Mouse (Mus musculus): ENCODE results near the gene Nagk. TPM values are rescaled to one million over a fixed set of nuclear protein-coding genes. Genes with fewer than 3 reads are reported as not detected.

The Nagk gene
- polyA plus RNA-seq, 2 experiments: 6.0 to 13.9 TPM

DNA sequence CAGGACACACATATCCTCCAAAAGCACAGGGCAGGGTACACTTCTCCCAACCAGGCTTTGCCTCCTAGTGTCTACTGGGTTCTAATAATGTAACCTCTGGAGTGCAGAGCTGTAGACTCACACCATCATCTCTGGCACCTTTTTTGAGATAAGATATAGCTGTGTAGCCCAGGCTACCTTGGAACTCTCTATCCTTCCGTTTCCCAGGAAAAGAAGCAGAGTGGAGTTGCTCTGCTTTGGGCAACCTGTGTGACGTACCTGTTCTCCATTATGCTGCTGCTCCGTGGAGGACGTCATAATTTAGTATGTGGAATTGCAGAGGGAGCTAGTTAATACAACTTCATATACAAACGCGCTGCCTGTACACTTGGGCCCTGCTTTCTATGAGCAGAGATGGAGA lies 32.4 kb upstream of the Nagk start, which contains the start of gene Ankrd53:
Gene Ankrd53 (plus strand): TSS at position 301 of the 400 bp plus-strand sequence.
- Histone ChIP-seq H3K4me1 (replicated peaks; ENCODE audit: control insufficient read depth in 2 of 2, insufficient read depth in 2 of 2, low read length in 1 of 2) (no peaks in the 10 kb centered on the region), H3K4me2 (ENCODE audit: low read depth) (peak within 1 kb of the TSS; percentile 50), H3K9me3 (ENCODE audit: control insufficient read depth, low read length) (no peaks in the 10 kb centered on the region), H3K27me3 (ENCODE audit: control insufficient read depth, insufficient read depth, low read length) (peaks cover 55% of the 10 kb centered on the region), H3K9ac (replicated peaks) (no peak within 1 kb of the TSS), H3K4me3 (ENCODE audit: insufficient read depth in 1 of 2, low read depth in 2 of 2, low read length in 2 of 2) (peak within 1 kb of the TSS in 1 of 2 experiments; percentile 10; a peak in 1 of 4 replicates), H3K36me3 (replicated peaks; ENCODE audit: control insufficient read depth, insufficient read depth, low read depth) (no peaks in the 10 kb centered on the region), H3K27ac (no peak within 1 kb of the TSS)
- ATAC-seq (ENCODE audit: insufficient read depth) (no peak), DNase-seq (ENCODE audit: low read depth in 3 of 3, low spot score in 3 of 3) (no peak)
- TF ChIP-seq EP300 (IDR thresholded peaks at IDR 0.05; ENCODE audit: low read depth) (no peak), CTCF (IDR thresholded peaks at IDR 0.05; ENCODE audit: low read depth) (no peak)
- 30% methylated on average over 6 of the region's 6 CpGs for WGBS (ENCODE audit: insufficient replicate concordance)

DNA sequence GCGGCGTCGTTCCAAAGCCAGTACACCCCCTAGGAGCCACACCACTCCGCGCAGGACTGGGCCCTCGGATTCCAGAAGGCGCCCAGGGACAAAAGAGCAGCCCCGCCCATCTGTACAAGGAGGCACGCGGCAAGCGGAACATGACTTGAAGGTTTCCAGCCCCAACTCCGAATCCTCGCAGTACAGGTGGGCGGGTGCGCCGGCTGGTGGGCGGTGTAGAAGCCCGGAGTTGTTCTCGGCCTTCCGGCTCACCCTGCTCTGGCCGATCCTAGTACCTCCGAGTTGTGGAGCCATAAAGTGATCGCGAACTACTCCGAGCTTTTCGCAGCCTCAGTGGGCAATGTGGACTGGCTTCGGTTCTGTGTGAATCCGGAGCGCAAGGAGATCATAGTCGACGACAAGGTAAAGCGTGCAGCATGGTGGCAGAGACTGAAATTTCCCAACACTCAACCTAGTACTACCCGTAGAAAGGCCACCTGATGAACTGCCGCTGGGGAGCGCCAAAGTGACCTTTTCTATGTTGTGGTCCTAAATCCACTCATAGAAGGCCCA lies 31.8 kb upstream of the Nagk start:
- H3K4me1 ChIP-seq (replicated peaks; ENCODE audit: control insufficient read depth in 2 of 2, insufficient read depth in 2 of 2, low read length in 1 of 2): no peaks in the 10 kb centered on the region
- no peak for DNase-seq (ENCODE audit: low read depth in 3 of 3, low spot score in 3 of 3)
- whole genome bisulfite sequencing (ENCODE audit: insufficient replicate concordance): 3% methylated on average over 35 of the region's 35 CpGs

DNA sequence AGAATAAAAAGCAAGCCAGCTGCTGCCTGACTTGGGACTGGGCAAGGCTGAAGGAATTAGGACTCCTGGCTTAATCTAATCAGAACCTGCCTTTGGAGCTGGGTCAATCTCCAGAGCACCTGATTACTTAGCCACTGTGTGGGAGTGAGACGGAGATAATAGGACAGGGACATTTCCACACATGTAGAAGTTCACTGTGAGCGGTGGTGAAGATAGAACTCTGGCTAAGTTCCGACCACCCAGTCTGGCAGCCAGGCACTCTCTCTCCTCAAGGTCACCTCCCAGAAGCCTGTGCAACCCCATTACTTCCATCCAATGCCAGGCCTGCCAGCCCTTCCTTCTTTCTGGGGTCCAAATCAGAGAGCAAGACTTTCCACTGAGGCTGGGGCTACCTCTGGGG lies 27.8 kb upstream of the Nagk start:
- H3K9ac ChIP-seq (replicated peaks): no peak overlapping the region
- no peak for DNase-seq (ENCODE audit: low read depth in 3 of 3, low spot score in 3 of 3)
- H3K27ac ChIP-seq: no peak overlapping the region
- H3K36me3 ChIP-seq (replicated peaks; ENCODE audit: control insufficient read depth, insufficient read depth, low read depth): no peaks in the 10 kb centered on the region
- 68% methylated on average over 3 of the region's 3 CpGs for WGBS (ENCODE audit: insufficient replicate concordance)
- no peaks in the 10 kb centered on the region for H3K4me1 ChIP-seq (replicated peaks; ENCODE audit: control insufficient read depth in 2 of 2, insufficient read depth in 2 of 2, low read length in 1 of 2)
- H3K27me3 ChIP-seq (ENCODE audit: control insufficient read depth, insufficient read depth, low read length): peaks cover 18% of the 10 kb centered on the region
- H3K9me3 ChIP-seq (ENCODE audit: control insufficient read depth, low read length): no peaks in the 10 kb centered on the region
- TF ChIP-seq EP300 (IDR thresholded peaks at IDR 0.05; ENCODE audit: low read depth): no peak
- TF ChIP-seq CTCF (IDR thresholded peaks at IDR 0.05; ENCODE audit: low read depth): no peak
- no peak overlapping the region for H3K4me3 ChIP-seq (ENCODE audit: insufficient read depth in 1 of 2, low read depth in 2 of 2, low read length in 2 of 2)
- ATAC-seq (ENCODE audit: insufficient read depth): no peak
- no peak overlapping the region for H3K4me2 ChIP-seq (ENCODE audit: low read depth)

More for the DNA sequence above, 31.8 kb upstream of the Nagk start:
- TF ChIP-seq EP300 (IDR thresholded peaks at IDR 0.05; ENCODE audit: low read depth): no peak
- TF ChIP-seq CTCF (IDR thresholded peaks at IDR 0.05; ENCODE audit: low read depth): 0 out of 2 replicates have a peak, but pooled peaks have one; percentile 20
- Histone ChIP-seq H3K27me3 (ENCODE audit: control insufficient read depth, insufficient read depth, low read length) (peaks cover 49% of the 10 kb centered on the region), H3K9me3 (ENCODE audit: control insufficient read depth, low read length) (no peaks in the 10 kb centered on the region), H3K4me3 (ENCODE audit: insufficient read depth in 1 of 2, low read depth in 2 of 2, low read length in 2 of 2) (peak overlapping the region in 1 of 2 experiments; percentile 10; a peak in 1 of 4 replicates), H3K4me2 (ENCODE audit: low read depth) (peak overlapping the region; percentile 50), H3K36me3 (replicated peaks; ENCODE audit: control insufficient read depth, insufficient read depth, low read depth) (no peaks in the 10 kb centered on the region), H3K9ac (replicated peaks) (no peak overlapping the region), H3K27ac (no peak overlapping the region)
- ATAC-seq (ENCODE audit: insufficient read depth): no peak

- Histone ChIP-seq H3K9me3 (ENCODE audit: control insufficient read depth, low read length) (no peaks in the 10 kb centered on the region), H3K9ac (replicated peaks) (no peak overlapping the region), H3K4me1 (replicated peaks; ENCODE audit: control insufficient read depth in 2 of 2, insufficient read depth in 2 of 2, low read length in 1 of 2) (no peaks in the 10 kb centered on the region), H3K27me3 (ENCODE audit: control insufficient read depth, insufficient read depth, low read length) (peaks cover 4% of the 10 kb centered on the region; the same call in 1 of the 2 replicates), H3K27ac (no peak overlapping the region), H3K4me3 (ENCODE audit: insufficient read depth in 1 of 2, low read depth in 2 of 2, low read length in 2 of 2) (no peak overlapping the region), H3K4me2 (ENCODE audit: low read depth) (no peak overlapping the region), H3K36me3 (replicated peaks; ENCODE audit: control insufficient read depth, insufficient read depth, low read depth) (no peaks in the 10 kb centered on the region; the same call in 1 of the 2 replicates)
- DNase-seq (ENCODE audit: low read depth in 3 of 3, low spot score in 3 of 3) (no peak), ATAC-seq (ENCODE audit: insufficient read depth) (no peak)
- TF ChIP-seq CTCF (IDR thresholded peaks at IDR 0.05; ENCODE audit: low read depth): no peak
- no peak for TF ChIP-seq EP300 (IDR thresholded peaks at IDR 0.05; ENCODE audit: low read depth)
- WGBS (ENCODE audit: insufficient replicate concordance): 62% methylated on average over 5 of the region's 5 CpGs
Measured at GRCm38 (mm10) chr6:83768485-83768884, 26.3 kb upstream of the Nagk start.

DNA sequence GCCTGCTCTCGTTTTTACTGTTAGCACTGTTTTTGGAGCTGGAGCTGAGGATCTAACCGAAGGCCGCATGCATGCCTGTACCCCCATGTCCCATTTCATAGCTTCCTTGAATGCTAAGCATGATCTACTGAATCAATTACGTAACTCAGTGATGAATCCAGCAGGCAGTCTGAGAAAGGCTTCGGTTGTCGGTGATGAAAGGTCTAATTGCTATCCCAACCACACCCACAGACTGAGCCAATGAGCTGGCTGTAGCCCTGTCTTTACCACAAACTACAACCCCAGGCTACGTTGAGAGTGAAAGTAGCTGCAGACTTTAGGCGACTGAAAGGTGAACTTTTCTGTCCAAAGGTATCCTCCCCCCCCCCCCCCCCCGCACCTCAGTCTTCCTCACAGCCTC lies 20.7 kb upstream of the Nagk start:
- Histone ChIP-seq H3K36me3 (replicated peaks; ENCODE audit: control insufficient read depth, insufficient read depth, low read depth) (no peaks in the 10 kb centered on the region; the same call in 1 of the 2 replicates), H3K4me1 (replicated peaks; ENCODE audit: control insufficient read depth in 2 of 2, insufficient read depth in 2 of 2, low read length in 1 of 2) (peaks cover 0 to 8% of the 10 kb centered on the region in 2 experiments; a peak in 2 of 4 replicates), H3K9ac (replicated peaks) (peak overlapping the region; percentile 85), H3K4me3 (ENCODE audit: insufficient read depth in 1 of 2, low read depth in 2 of 2, low read length in 2 of 2) (peak overlapping the region; percentile 17 to 78), H3K9me3 (ENCODE audit: control insufficient read depth, low read length) (no peaks in the 10 kb centered on the region), H3K27ac (no peak overlapping the region), H3K27me3 (ENCODE audit: control insufficient read depth, insufficient read depth, low read length) (no peaks in the 10 kb centered on the region), H3K4me2 (ENCODE audit: low read depth) (peak overlapping the region; percentile 73)
- no peak for ATAC-seq (ENCODE audit: insufficient read depth)
- no peak for TF ChIP-seq EP300 (IDR thresholded peaks at IDR 0.05; ENCODE audit: low read depth)
- TF ChIP-seq CTCF (IDR thresholded peaks at IDR 0.05; ENCODE audit: low read depth): no peak
- WGBS (ENCODE audit: insufficient replicate concordance): 56% methylated on average over 8 of the region's 9 CpGs
- peak in 1 of 3 experiments; percentile 22 for DNase-seq (ENCODE audit: low read depth in 3 of 3, low spot score in 3 of 3)
